19 mouse cellular contexts compared by ENCODE assay signal in the genomic region with DNA sequence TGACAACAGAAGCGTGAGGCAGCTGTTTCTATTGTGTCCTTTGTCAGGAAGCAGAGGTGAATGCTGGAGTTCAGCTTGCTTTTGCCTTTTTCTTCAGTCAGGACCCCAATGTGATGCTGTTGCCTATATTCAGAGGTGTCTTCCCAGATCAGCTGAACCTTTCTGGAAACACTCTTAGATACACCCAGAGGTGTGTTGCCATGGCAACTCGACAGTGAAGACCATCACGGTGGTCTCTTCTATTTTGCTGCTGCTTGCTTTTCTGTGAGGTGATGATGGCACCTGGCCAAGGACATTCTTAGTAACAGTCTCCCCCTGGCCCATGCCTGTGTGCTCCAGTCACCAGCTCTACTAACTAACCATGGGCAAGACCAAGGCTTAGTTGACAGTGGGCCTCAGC. TPM values are rescaled to one million over a fixed set of nuclear protein-coding genes. Genes with fewer than 3 reads are reported as not detected.
DNase-seq lines count a peak whose midpoint lies in the region; ATAC-seq and TF ChIP-seq lines count a peak whose summit lies in the region.
"Had no signal": no experiment of that assay in that cellular context is flagged by ENCODE, and none has a peak within 500 bp of the region (broad histone marks: within the 10 kb centered on the region; RNA-seq: fewer than 3 reads in every experiment).

No protein-coding gene starts in this region.

- H3K9ac ChIP-seq in hindbrain, embryonic 15.5 days: no peak overlapping the region
- H3K9ac ChIP-seq in hindbrain, embryonic 12.5 days: no peak overlapping the region
- H3K9ac ChIP-seq in lung, embryonic 14.5 days: no peak overlapping the region
- no peak overlapping the region for H3K9ac ChIP-seq in midbrain, embryonic 16.5 days (ENCODE audit: low read depth, low read length)
- no peak overlapping the region for H3K9ac ChIP-seq in midbrain, postnatal 0 days (replicated peaks; ENCODE audit: low read length, poor library complexity, severe bottlenecking)
- H3K9ac ChIP-seq: embryonic facial prominence, embryonic 12.5 days; forebrain, embryonic 13.5 days; hindbrain, embryonic 13.5 days; neural tube, embryonic 13.5 days had no signal

- WGBS in hindbrain, embryonic 15.5 days: 69% methylated on average over 3 of the region's 3 CpGs
- WGBS in hindbrain, embryonic 12.5 days: 77% methylated on average over 3 of the region's 3 CpGs
- WGBS in lung, embryonic 14.5 days: 71% methylated on average over 3 of the region's 3 CpGs
- WGBS in midbrain, embryonic 16.5 days: 68% methylated on average over 3 of the region's 3 CpGs
- WGBS in midbrain, embryonic 10.5 days: 86% methylated on average over 3 of the region's 3 CpGs
- WGBS in midbrain, postnatal 0 days: 63% methylated on average over 3 of the region's 3 CpGs

- no peaks in the 10 kb centered on the region for H3K9me3 ChIP-seq in hindbrain, embryonic 15.5 days
- no peaks in the 10 kb centered on the region for H3K9me3 ChIP-seq in hindbrain, embryonic 12.5 days (replicated peaks)
- no peaks in the 10 kb centered on the region for H3K9me3 ChIP-seq in lung, embryonic 14.5 days (ENCODE audit: low read depth, low read length)
- no peaks in the 10 kb centered on the region for H3K9me3 ChIP-seq in midbrain, embryonic 16.5 days (replicated peaks; ENCODE audit: control insufficient read depth, low read length, poor library complexity, severe bottlenecking)
- H3K9me3 ChIP-seq in midbrain, embryonic 10.5 days (replicated peaks): no peaks in the 10 kb centered on the region
- H3K9me3 ChIP-seq in midbrain, postnatal 0 days (ENCODE audit: low read length): no peaks in the 10 kb centered on the region
- H3K9me3 ChIP-seq: embryonic facial prominence, embryonic 12.5 days; forebrain, embryonic 13.5 days; hindbrain, embryonic 13.5 days; neural tube, embryonic 13.5 days had no signal

- no peaks in the 10 kb centered on the region for H3K27me3 ChIP-seq in hindbrain, embryonic 15.5 days
- H3K27me3 ChIP-seq in hindbrain, embryonic 12.5 days: no peaks in the 10 kb centered on the region
- no peaks in the 10 kb centered on the region for H3K27me3 ChIP-seq in lung, embryonic 14.5 days (ENCODE audit: insufficient read depth, low read length)
- H3K27me3 ChIP-seq in midbrain, embryonic 16.5 days (ENCODE audit: control insufficient read depth, insufficient read depth, low read depth, low read length): no peaks in the 10 kb centered on the region
- no peaks in the 10 kb centered on the region for H3K27me3 ChIP-seq in midbrain, embryonic 10.5 days (ENCODE audit: low read depth, poor library complexity, severe bottlenecking)
- no peaks in the 10 kb centered on the region for H3K27me3 ChIP-seq in midbrain, postnatal 0 days (ENCODE audit: insufficient read depth, low read length)
- H3K27me3 ChIP-seq: embryonic facial prominence, embryonic 12.5 days; forebrain, embryonic 13.5 days; hindbrain, embryonic 13.5 days; neural tube, embryonic 13.5 days; Patski had no signal

- no peak for TF ChIP-seq CTCF in lung, embryonic 14.5 days (IDR thresholded peaks at IDR 0.05; ENCODE audit: low read depth)
- no peak for TF ChIP-seq CTCF in midbrain, postnatal 0 days (IDR thresholded peaks at IDR 0.05)

- H3K4me2 ChIP-seq in hindbrain, embryonic 15.5 days: no peak overlapping the region
- no peak overlapping the region for H3K4me2 ChIP-seq in hindbrain, embryonic 12.5 days (replicated peaks)
- H3K4me2 ChIP-seq in lung, embryonic 14.5 days: no peak overlapping the region
- H3K4me2 ChIP-seq in midbrain, embryonic 16.5 days (ENCODE audit: low read length): no peak overlapping the region
- no peak overlapping the region for H3K4me2 ChIP-seq in midbrain, postnatal 0 days (ENCODE audit: low read depth, low read length, poor library complexity, severe bottlenecking)
- H3K4me2 ChIP-seq: embryonic facial prominence, embryonic 12.5 days; forebrain, embryonic 13.5 days; hindbrain, embryonic 13.5 days; neural tube, embryonic 13.5 days had no signal

- no peak overlapping the region for H3K27ac ChIP-seq in hindbrain, embryonic 15.5 days (replicated peaks)
- no peak overlapping the region for H3K27ac ChIP-seq in hindbrain, embryonic 12.5 days
- peak overlapping the region; percentile 76; the same call in 1 of the 2 replicates for H3K27ac ChIP-seq in lung, embryonic 14.5 days (ENCODE audit: low read depth)
- no peak overlapping the region for H3K27ac ChIP-seq in midbrain, embryonic 16.5 days (ENCODE audit: low read length)
- no peak overlapping the region for H3K27ac ChIP-seq in midbrain, embryonic 10.5 days (replicated peaks)
- no peak overlapping the region for H3K27ac ChIP-seq in midbrain, postnatal 0 days (ENCODE audit: low read depth, low read length)
- H3K27ac ChIP-seq: embryonic facial prominence, embryonic 12.5 days; forebrain, embryonic 13.5 days; hindbrain, embryonic 13.5 days; macrophage; neural tube, embryonic 13.5 days had no signal

- H3K4me3 ChIP-seq in hindbrain, embryonic 15.5 days: no peak overlapping the region
- H3K4me3 ChIP-seq in hindbrain, embryonic 12.5 days: no peak overlapping the region
- no peak overlapping the region for H3K4me3 ChIP-seq in lung, embryonic 14.5 days (ENCODE audit: low read depth, low read length)
- no peak overlapping the region for H3K4me3 ChIP-seq in midbrain, embryonic 16.5 days (ENCODE audit: low read depth, low read length)
- no peak overlapping the region for H3K4me3 ChIP-seq in midbrain, embryonic 10.5 days
- H3K4me3 ChIP-seq in midbrain, postnatal 0 days (ENCODE audit: low read depth, low read length): no peak overlapping the region
- H3K4me3 ChIP-seq: embryonic facial prominence, embryonic 12.5 days; erythroblast, embryonic 14.5 days; forebrain, embryonic 13.5 days; hindbrain, embryonic 13.5 days; neural tube, embryonic 13.5 days had no signal

- peaks cover 8% of the 10 kb centered on the region for H3K4me1 ChIP-seq in hindbrain, embryonic 15.5 days (replicated peaks)
- peaks cover 5% of the 10 kb centered on the region; the same call in 1 of the 2 replicates for H3K4me1 ChIP-seq in hindbrain, embryonic 12.5 days
- H3K4me1 ChIP-seq in lung, embryonic 14.5 days (ENCODE audit: insufficient read depth): peaks cover 24% of the 10 kb centered on the region
- H3K4me1 ChIP-seq in midbrain, embryonic 16.5 days (ENCODE audit: control insufficient read depth, insufficient read depth, low read length): no peaks in the 10 kb centered on the region
- no peaks in the 10 kb centered on the region for H3K4me1 ChIP-seq in midbrain, embryonic 10.5 days
- H3K4me1 ChIP-seq in midbrain, postnatal 0 days (ENCODE audit: insufficient read depth, low read length): 0 out of 2 replicates have a peak, but pooled peaks cover 4% of the 10 kb centered on the region

- ATAC-seq in hindbrain, embryonic 15.5 days (ENCODE audit: low FRiP score, low read depth): peak; percentile 38; the same call in 1 of the 2 replicates
- ATAC-seq in hindbrain, embryonic 12.5 days (ENCODE audit: low FRiP score): no peak
- ATAC-seq in lung, embryonic 14.5 days (ENCODE audit: insufficient read depth): peak; percentile 60; the same call in 1 of the 2 replicates
- ATAC-seq in midbrain, embryonic 16.5 days: peak; percentile 58
- ATAC-seq in midbrain, postnatal 0 days (ENCODE audit: low FRiP score): no peak
- ATAC-seq: forebrain, embryonic 13.5 days; Patski had no signal

- peak; percentile 46 for DNase-seq in lung, embryonic 14.5 days
- DNase-seq in lung, postnatal 4 days: no peak
- no peak for DNase-seq in midbrain, embryonic 10.5 days (ENCODE audit: low spot score)
- DNase-seq in midbrain, postnatal 0 days (ENCODE audit: low spot score): peak; percentile 61
- no peak for DNase-seq in natural killer cell, adult 2 months (ENCODE audit: low spot score in 2 of 2)
- DNase-seq: adrenal gland, adult 8-10 months; cerebellum, adult 9-11 months; kidney, adult 11 months; thymus, postnatal 14 days had no signal

- H3K36me3 ChIP-seq in hindbrain, embryonic 15.5 days: no peaks in the 10 kb centered on the region
- no peaks in the 10 kb centered on the region for H3K36me3 ChIP-seq in hindbrain, embryonic 12.5 days
- no peaks in the 10 kb centered on the region for H3K36me3 ChIP-seq in lung, embryonic 14.5 days (ENCODE audit: insufficient read depth)
- H3K36me3 ChIP-seq in midbrain, embryonic 16.5 days (ENCODE audit: control insufficient read depth, insufficient read depth, low read length): no peaks in the 10 kb centered on the region
- H3K36me3 ChIP-seq in midbrain, embryonic 10.5 days: peaks cover 7% of the 10 kb centered on the region
- no peaks in the 10 kb centered on the region for H3K36me3 ChIP-seq in midbrain, postnatal 0 days (ENCODE audit: insufficient read depth, low read length)
- H3K36me3 ChIP-seq: embryonic facial prominence, embryonic 12.5 days; hindbrain, embryonic 13.5 days; neural tube, embryonic 13.5 days had no signal

RNA-seq across cellular contexts. Expression of a gene that starts 9.8 kb away (rescaled TPM):
- polyA plus RNA-seq in hindbrain, embryonic 15.5 days (2015; fragmentation: Nextera tagmentation; extraction: Ambion mirVana): 1.3 and 1.9 TPM in 2 replicates
- 5.8 and 6.9 TPM in 2 replicates for polyA plus RNA-seq in hindbrain, embryonic 12.5 days (2016; fragmentation: Nextera tagmentation; extraction: Ambion mirVana)
- 9.3 and 10.7 TPM in 2 replicates for polyA plus RNA-seq in lung, embryonic 14.5 days (2014; fragmentation: Nextera tagmentation; extraction: Ambion mirVana)
- 0.70 and 0.85 TPM in 2 replicates for polyA plus RNA-seq in midbrain, embryonic 16.5 days (2015; fragmentation: Nextera tagmentation; extraction: Ambion mirVana)
- 10.2 TPM in 2 replicates for polyA plus RNA-seq in midbrain, embryonic 10.5 days (2016; fragmentation: Nextera tagmentation; extraction: Ambion mirVana)
- total RNA-seq in midbrain, postnatal 0 days (2014; rRNA removed): 0.99 and 1.0 TPM in 2 replicates
- 0.70 and 0.80 TPM in 2 replicates for polyA plus RNA-seq in midbrain, postnatal 0 days (2015; fragmentation: Nextera tagmentation; extraction: Ambion mirVana)

RNA-seq across cellular contexts. Expression of a gene that starts 33.5 kb away (rescaled TPM):
- polyA plus RNA-seq in hindbrain, embryonic 15.5 days (2015; fragmentation: Nextera tagmentation; extraction: Ambion mirVana): 12.0 and 12.1 TPM in 2 replicates
- polyA plus RNA-seq in hindbrain, embryonic 12.5 days (2016; fragmentation: Nextera tagmentation; extraction: Ambion mirVana): 10.6 and 10.8 TPM in 2 replicates
- polyA plus RNA-seq in lung, embryonic 14.5 days (2014; fragmentation: Nextera tagmentation; extraction: Ambion mirVana): 12.7 and 13.5 TPM in 2 replicates
- 11.6 and 12.6 TPM in 2 replicates for polyA plus RNA-seq in midbrain, embryonic 16.5 days (2015; fragmentation: Nextera tagmentation; extraction: Ambion mirVana)
- 10.2 and 11.3 TPM in 2 replicates for polyA plus RNA-seq in midbrain, embryonic 10.5 days (2016; fragmentation: Nextera tagmentation; extraction: Ambion mirVana)
- 3.8 and 4.9 TPM in 2 replicates for total RNA-seq in midbrain, postnatal 0 days (2014; rRNA removed)
- polyA plus RNA-seq in midbrain, postnatal 0 days (2015; fragmentation: Nextera tagmentation; extraction: Ambion mirVana): 8.6 and 9.8 TPM in 2 replicates

Comparison
In these comparisons a context has a peak if more than half of its experiments do, and no peak if none do; other contexts are left out.
1. ATAC-seq: peak in hindbrain, embryonic 15.5 days (single experiment), lung, embryonic 14.5 days (single experiment) and midbrain, embryonic 16.5 days (single experiment); none in hindbrain, embryonic 12.5 days (single experiment) and midbrain, postnatal 0 days (single experiment).
2. DNase-seq: peak in lung, embryonic 14.5 days (single experiment) and midbrain, postnatal 0 days (single experiment); none in lung, postnatal 4 days (0 of 2), midbrain, embryonic 10.5 days (single experiment) and natural killer cell, adult 2 months (0 of 2).